Comparison of ENCODE assay signal across 8 mouse cellular contexts in the genomic region with DNA sequence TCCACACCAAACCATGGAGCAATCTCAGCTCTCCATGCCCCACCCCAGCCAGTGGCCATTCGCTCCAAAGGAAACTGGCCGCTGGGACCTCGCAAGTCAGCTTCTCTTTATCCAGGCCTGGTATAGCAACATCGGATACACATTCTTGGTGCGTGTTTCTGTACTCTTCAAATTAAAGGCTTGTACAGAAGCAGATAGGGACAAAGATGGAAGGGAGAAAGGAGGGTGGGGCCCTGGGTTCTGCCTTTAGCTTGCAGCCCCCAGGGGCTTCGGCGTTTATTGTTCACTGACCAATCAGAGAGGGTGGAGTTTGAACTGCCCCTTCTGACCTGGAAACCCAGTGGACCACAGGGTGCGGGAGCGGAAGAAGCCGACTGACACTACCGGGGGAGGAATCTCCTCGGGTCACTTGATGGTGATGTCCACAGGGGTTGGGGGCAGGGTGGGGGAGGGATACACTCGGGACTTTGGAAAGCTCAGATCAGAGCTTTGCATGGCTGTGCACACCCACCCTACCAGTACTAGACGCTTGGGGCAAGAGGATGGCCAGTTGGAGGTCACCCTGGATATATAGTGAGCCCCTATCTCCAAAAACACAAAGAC. TPM values are rescaled to one million over a fixed set of nuclear protein-coding genes. Genes with fewer than 3 reads are reported as not detected.
DNase-seq lines count a peak whose midpoint lies in the region; ATAC-seq and TF ChIP-seq lines count a peak whose summit lies in the region.

No protein-coding gene starts in this region.

- peak overlapping the region; percentile 96 for H3K4me3 ChIP-seq in lung, adult 2 months (replicated peaks; ENCODE audit: extremely low read depth, low read depth, low read length)
- H3K4me3 ChIP-seq in embryonic facial prominence, embryonic 12.5 days, result peak overlapping the region; percentile 62
- peak overlapping the region; percentile 69 for H3K4me3 ChIP-seq in liver, embryonic 13.5 days (replicated peaks)
- peak overlapping the region; percentile 75 for H3K4me3 ChIP-seq in stomach, postnatal 0 days (ENCODE audit: low read depth, low read length)

- no peak for DNase-seq in lung, adult 2 months
- DNase-seq in lung, postnatal 36 days, result no peak
- peak; percentile 54 for DNase-seq in induced T-regulatory cell, adult 2 months (ENCODE audit: low read depth)
- DNase-seq in liver, embryonic 13.5 days, result no peak
- DNase-seq in stomach, postnatal 0 days (ENCODE audit: low spot score), result no peak
- DNase-seq in right cerebral cortex, adult 2 months (ENCODE audit: low spot score in 2 of 2), result no peak
- DNase-seq in frontal cortex, adult 2 months (ENCODE audit: extremely low spot score in 1 of 2, low spot score in 1 of 2), result no peak

- TF ChIP-seq CTCF in lung, adult 2 months (IDR thresholded peaks at IDR 0.05; ENCODE audit: insufficient read depth, low read length), result no peak
- TF ChIP-seq CTCF in stomach, postnatal 0 days (IDR thresholded peaks at IDR 0.05; ENCODE audit: low read depth), result no peak

- peak overlapping the region; percentile 89 for H3K4me2 ChIP-seq in embryonic facial prominence, embryonic 12.5 days (replicated peaks)
- peak overlapping the region; percentile 85 for H3K4me2 ChIP-seq in liver, embryonic 13.5 days
- H3K4me2 ChIP-seq in stomach, postnatal 0 days (replicated peaks; ENCODE audit: low read depth), result peak overlapping the region; percentile 93

- 0 out of 2 replicates have a peak, but pooled peaks have one; percentile 4 for ATAC-seq in embryonic facial prominence, embryonic 12.5 days (ENCODE audit: insufficient number of reproducible peaks, insufficient read depth, low FRiP score, low TSS enrichment)
- no peak for ATAC-seq in liver, embryonic 13.5 days (ENCODE audit: low read depth)
- no peak for ATAC-seq in stomach, postnatal 0 days (ENCODE audit: low FRiP score, low TSS enrichment)

- H3K36me3 ChIP-seq in embryonic facial prominence, embryonic 12.5 days, result no peaks in the 10 kb centered on the region
- 0 out of 2 replicates have a peak, but pooled peaks cover 6% of the 10 kb centered on the region for H3K36me3 ChIP-seq in liver, embryonic 13.5 days
- H3K36me3 ChIP-seq in stomach, postnatal 0 days (ENCODE audit: control insufficient read depth, insufficient read depth, low read length), result no peaks in the 10 kb centered on the region

- 24% methylated on average over 14 of the region's 14 CpGs for WGBS in lung, adult 2 months
- WGBS in embryonic facial prominence, embryonic 12.5 days, result 18% methylated on average over 14 of the region's 14 CpGs
- WGBS in liver, embryonic 13.5 days (ENCODE audit: insufficient replicate concordance), result 16% methylated on average over 14 of the region's 14 CpGs
- 9% methylated on average over 14 of the region's 14 CpGs for WGBS in stomach, postnatal 0 days

- H3K27ac ChIP-seq in embryonic facial prominence, embryonic 12.5 days, result 0 out of 2 replicates have a peak overlapping the region, but pooled peaks have one; percentile 19
- H3K27ac ChIP-seq in liver, embryonic 13.5 days, result peak overlapping the region; percentile 30
- H3K27ac ChIP-seq in stomach, postnatal 0 days (replicated peaks), result peak overlapping the region; percentile 86

- no peak for TF ChIP-seq EP300 in stomach, postnatal 0 days (optimal IDR thresholded peaks at IDR 0.05)

- 0 out of 2 replicates have a peak, but pooled peaks cover 4% of the 10 kb centered on the region for H3K27me3 ChIP-seq in embryonic facial prominence, embryonic 12.5 days
- H3K27me3 ChIP-seq in liver, embryonic 13.5 days, result peaks cover 33% of the 10 kb centered on the region
- H3K27me3 ChIP-seq in stomach, postnatal 0 days (ENCODE audit: control insufficient read depth, insufficient read depth, low read length), result no peaks in the 10 kb centered on the region

- H3K9me3 ChIP-seq in embryonic facial prominence, embryonic 12.5 days, result no peaks in the 10 kb centered on the region
- H3K9me3 ChIP-seq in liver, embryonic 13.5 days (replicated peaks), result no peaks in the 10 kb centered on the region
- H3K9me3 ChIP-seq in stomach, postnatal 0 days (ENCODE audit: control insufficient read depth, low read length), result no peaks in the 10 kb centered on the region

- peak overlapping the region; percentile 70 for H3K9ac ChIP-seq in embryonic facial prominence, embryonic 12.5 days
- peak overlapping the region; percentile 74 for H3K9ac ChIP-seq in liver, embryonic 13.5 days
- peak overlapping the region; percentile 83 for H3K9ac ChIP-seq in stomach, postnatal 0 days (ENCODE audit: low read length)

- H3K4me1 ChIP-seq in lung, adult 2 months (ENCODE audit: control insufficient read depth, insufficient read depth, low read length), result peaks cover 6% of the 10 kb centered on the region
- H3K4me1 ChIP-seq in embryonic facial prominence, embryonic 12.5 days, result peaks cover 38% of the 10 kb centered on the region
- peaks cover 59% of the 10 kb centered on the region for H3K4me1 ChIP-seq in liver, embryonic 13.5 days (replicated peaks)
- H3K4me1 ChIP-seq in stomach, postnatal 0 days (replicated peaks; ENCODE audit: control insufficient read depth, insufficient read depth), result peaks cover 11% of the 10 kb centered on the region; the same call in 1 of the 2 replicates

- no peak for TF ChIP-seq POLR2A in lung, adult 2 months (IDR thresholded peaks at IDR 0.05; ENCODE audit: borderline replicate concordance, extremely low read depth, low read depth, low read length)

RNA-seq across cellular contexts. Expression of gene Cotl1, which starts 0.8 kb away (rescaled TPM):
- 155 and 180 TPM in 2 replicates for polyA plus RNA-seq in lung, adult 2 months (2012; rRNA removed)
- polyA plus RNA-seq in embryonic facial prominence, embryonic 12.5 days (2016; fragmentation: Nextera tagmentation; extraction: Ambion mirVana), result 85.9 and 130 TPM in 2 replicates
- polyA plus RNA-seq in liver, embryonic 13.5 days (2015; fragmentation: Nextera tagmentation; extraction: Ambion mirVana), result 28.7 and 32.8 TPM in 2 replicates
- 100 and 106 TPM in 2 replicates for polyA plus RNA-seq in stomach, postnatal 0 days (2015; fragmentation: Nextera tagmentation; extraction: Ambion mirVana)
- polyA plus RNA-seq in frontal cortex, adult 2 months (2012; rRNA removed), result 108 and 119 TPM in 2 replicates

RNA-seq across cellular contexts. Expression of gene Klhl36, which starts 22.5 kb away (rescaled TPM):
- 28.9 and 47.8 TPM in 2 replicates for polyA plus RNA-seq in lung, adult 2 months (2012; rRNA removed)
- 11.0 and 12.5 TPM in 2 replicates for polyA plus RNA-seq in embryonic facial prominence, embryonic 12.5 days (2016; fragmentation: Nextera tagmentation; extraction: Ambion mirVana)
- polyA plus RNA-seq in liver, embryonic 13.5 days (2015; fragmentation: Nextera tagmentation; extraction: Ambion mirVana), result 4.9 and 5.1 TPM in 2 replicates
- polyA plus RNA-seq in stomach, postnatal 0 days (2015; fragmentation: Nextera tagmentation; extraction: Ambion mirVana), result 9.0 and 10.0 TPM in 2 replicates
- polyA plus RNA-seq in frontal cortex, adult 2 months (2012; rRNA removed), result 9.5 and 10.2 TPM in 2 replicates

Comparison
In these comparisons a context has a peak if more than half of its experiments do, and no peak if none do; other contexts are left out.
1. H3K27ac ChIP-seq: peak in every context shown above with its lines; median percentile 86 in stomach, postnatal 0 days; 30 in liver, embryonic 13.5 days; 19 in embryonic facial prominence, embryonic 12.5 days.